Mouse (Mus musculus) heart, postnatal 4 days (tissue): ENCODE data around the gene Abcb9. TPM values are rescaled to one million over a fixed set of nuclear protein-coding genes. Genes with fewer than 3 reads are reported as not detected.

ENCODE experiments used
- DNase-seq: peaks from one replicate; pipeline ENCODE4 v3.0.0; 2021
- total RNA-seq, 2 experiments: library from RNA; stranded (reverse); gene quantifications; 2 replicates each; pipeline ENCODE4 v1.2.3; 2021

The Abcb9 gene
- total RNA-seq, 2 experiments from 2014 or later: 4.9 to 5.5 TPM

GRCm38 (mm10) chr5:124031068-124031955, 64.3 kb downstream of the Abcb9 start:
- peak; percentile 40 for DNase-seq

- no peak for DNase-seq
Observed at GRCm38 (mm10) chr5:124030386-124031067, 65.1 kb downstream of the Abcb9 start.

GRCm38 (mm10) chr5:124029220-124030035, 66.2 kb downstream of the Abcb9 start:
- DNase-seq: no peak

GRCm38 (mm10) chr5:124028680-124029079, 66.9 kb downstream of the Abcb9 start:
- no peak for DNase-seq

- DNase-seq: no peak
Observed at GRCm38 (mm10) chr5:124027702-124028470, 67.7 kb downstream of the Abcb9 start.

- DNase-seq: no peak
Observed at GRCm38 (mm10) chr5:124026568-124026967, 69.0 kb downstream of the Abcb9 start.

GRCm38 (mm10) chr5:124025587-124026441, 69.8 kb downstream of the Abcb9 start:
- DNase-seq: peak; percentile 66

- DNase-seq: no peak
Observed at GRCm38 (mm10) chr5:124025146-124025545, 70.5 kb downstream of the Abcb9 start.

GRCm38 (mm10) chr5:124024677-124025076, 70.9 kb downstream of the Abcb9 start:
- no peak for DNase-seq

GRCm38 (mm10) chr5:124022365-124022764, 73.2 kb downstream of the Abcb9 start:
- no peak for DNase-seq

- no peak for DNase-seq
Observed at GRCm38 (mm10) chr5:124021701-124022100, 73.9 kb downstream of the Abcb9 start.

GRCm38 (mm10) chr5:124021148-124021547, 74.5 kb downstream of the Abcb9 start:
- DNase-seq: no peak

GRCm38 (mm10) chr5:124019348-124020216, 76.0 kb downstream of the Abcb9 start:
- peak; percentile 80 for DNase-seq

- DNase-seq: no peak
Observed at GRCm38 (mm10) chr5:124018651-124019050, 76.9 kb downstream of the Abcb9 start.

GRCm38 (mm10) chr5:124017941-124018340, 77.7 kb downstream of the Abcb9 start:
- no peak for DNase-seq

- no peak for DNase-seq
Observed at GRCm38 (mm10) chr5:124016291-124016821, 79.2 kb downstream of the Abcb9 start.

- no peak for DNase-seq
Observed at GRCm38 (mm10) chr5:124015727-124016126, 79.9 kb downstream of the Abcb9 start.

- peak; percentile 64 for DNase-seq
Observed at GRCm38 (mm10) chr5:124014791-124015251, 80.8 kb downstream of the Abcb9 start.

- DNase-seq: no peak
Observed at GRCm38 (mm10) chr5:124014180-124014579, 81.4 kb downstream of the Abcb9 start.

GRCm38 (mm10) chr5:124013747-124014146, 81.9 kb downstream of the Abcb9 start:
- DNase-seq: no peak
